Mouse (Mus musculus) activated CD4-positive, CD25-positive, alpha-beta regulatory T cell, adult 4 months (primary cell): ENCODE measurements around the gene Lactbl1. TPM values are rescaled to one million over a fixed set of nuclear protein-coding genes. Genes with fewer than 3 reads are reported as not detected.

Experiments
- ATAC-seq: one replicate; pipeline ENCODE4 v1.8.0; 2017
- polyA plus RNA-seq, 2 experiments: library from polyadenylated mRNA; unstranded; fragments of 100-300 nt; shearing (Covaris generic); gene quantifications; one replicate each; pipeline ENCODE4 v1.2.1; 2017

Lactbl1 gene
- polyA plus RNA-seq, result not detected

DNA sequence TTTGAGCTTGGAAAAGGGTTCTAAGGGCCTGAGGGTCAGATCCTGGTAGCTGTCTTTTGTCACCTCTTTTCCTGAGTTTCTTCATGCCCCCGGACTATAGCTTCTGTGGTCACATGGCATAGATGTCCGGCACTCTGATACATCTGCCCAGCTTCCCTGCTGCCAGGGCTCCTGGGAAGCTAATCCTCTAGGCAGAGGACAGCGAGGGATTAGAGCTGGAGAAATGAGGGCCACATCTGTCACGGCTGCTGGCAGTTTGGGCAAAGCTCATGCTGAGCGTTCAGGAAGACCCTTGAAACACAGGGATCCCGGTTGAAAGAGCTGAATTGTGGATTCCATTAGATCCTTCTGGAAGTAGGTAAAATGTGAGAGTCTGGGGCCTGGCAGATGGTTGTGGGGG is at the start of gene Lactbl1:
Gene Lactbl1 (plus strand): TSS at position 234 of the 400 bp plus-strand sequence.
- no peak for ATAC-seq

DNA sequence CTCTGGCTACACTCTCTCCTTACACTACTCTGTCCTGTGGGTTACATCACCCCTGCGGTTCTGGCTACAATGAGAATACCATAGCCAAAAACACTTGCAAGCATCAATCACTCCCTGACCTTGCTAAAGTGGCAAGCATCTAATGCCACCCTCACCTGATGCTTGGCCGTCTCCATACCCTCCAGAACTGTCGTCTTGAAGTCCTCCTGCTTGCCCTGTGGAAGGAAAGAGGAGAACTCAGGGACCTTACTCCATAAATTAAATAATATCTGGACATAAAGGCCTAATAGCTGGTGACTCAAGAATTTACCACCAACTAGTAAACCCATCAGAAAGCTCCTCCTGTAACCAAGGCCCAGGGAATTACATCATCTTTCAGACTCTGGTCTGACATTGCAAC is 40.5 kb upstream of the Lactbl1 start:
- ATAC-seq, result no peak

DNA sequence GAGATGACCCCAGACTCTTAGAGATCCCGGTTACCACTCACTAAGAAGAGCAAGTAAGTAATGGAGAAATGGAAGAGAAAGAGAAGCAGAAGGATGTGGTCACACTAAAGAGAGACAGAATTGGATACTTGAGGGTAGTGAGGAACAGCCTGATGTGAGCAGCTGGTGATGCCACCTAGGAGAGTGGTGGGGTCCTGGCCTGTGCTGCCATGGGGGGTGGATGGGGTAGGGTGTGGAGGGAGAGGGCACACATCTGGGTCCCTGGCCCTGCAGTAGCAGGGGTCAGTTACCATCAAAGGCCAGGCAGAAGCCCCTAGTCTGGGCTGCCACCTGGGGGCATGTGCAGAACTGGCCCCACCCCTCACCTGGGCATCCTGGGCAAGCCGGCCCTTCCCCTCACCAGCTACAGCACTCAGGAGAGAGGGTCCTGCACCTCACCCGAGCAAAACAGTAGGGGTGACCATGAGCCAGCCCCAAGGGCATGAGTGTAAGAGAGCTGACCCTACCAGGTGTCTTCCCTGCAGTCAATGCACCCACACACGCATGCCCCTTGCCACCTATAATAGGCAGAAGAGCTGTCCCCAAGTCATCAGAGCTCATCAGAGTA is 35.1 kb upstream of the Lactbl1 start:
- no peak for ATAC-seq

DNA sequence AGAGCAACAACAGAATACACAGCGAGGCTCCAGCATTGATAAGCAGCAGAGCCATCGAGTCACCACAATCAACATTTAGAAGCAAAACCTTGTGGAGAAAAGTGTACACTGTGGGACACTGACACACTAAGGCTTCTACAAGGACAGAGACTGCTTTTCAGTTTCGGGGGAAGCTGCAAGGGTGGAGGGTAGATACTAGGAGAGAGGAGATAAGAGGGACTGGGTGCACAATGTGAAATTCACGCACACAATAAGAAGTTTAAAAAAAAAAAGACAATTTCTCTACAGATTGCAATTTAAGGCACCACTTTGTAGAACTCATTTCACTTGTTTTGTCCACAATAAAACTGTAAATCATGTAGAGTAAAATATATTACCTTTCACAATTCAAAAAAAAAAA is 34.4 kb upstream of the Lactbl1 start:
- no peak for ATAC-seq

DNA sequence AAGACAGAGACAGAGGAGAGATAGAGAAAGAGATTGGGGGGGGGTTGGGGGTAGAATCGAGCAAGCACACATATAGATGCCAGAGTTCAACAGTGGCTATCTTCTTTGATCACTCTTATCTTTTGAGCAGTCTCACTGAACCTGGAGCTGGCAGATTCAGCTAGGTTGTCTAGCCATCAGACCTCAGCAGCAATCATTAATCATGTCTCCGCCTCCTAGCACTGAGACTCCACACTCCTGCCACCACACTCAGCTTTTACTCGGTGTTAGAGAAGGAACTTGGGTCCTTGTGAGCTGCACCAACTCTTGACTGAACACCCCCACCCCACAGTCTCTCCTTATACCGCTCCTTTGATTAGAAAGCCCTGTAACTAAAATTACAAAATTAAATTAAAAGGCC is 30.3 kb upstream of the Lactbl1 start:
- ATAC-seq, result no peak

DNA sequence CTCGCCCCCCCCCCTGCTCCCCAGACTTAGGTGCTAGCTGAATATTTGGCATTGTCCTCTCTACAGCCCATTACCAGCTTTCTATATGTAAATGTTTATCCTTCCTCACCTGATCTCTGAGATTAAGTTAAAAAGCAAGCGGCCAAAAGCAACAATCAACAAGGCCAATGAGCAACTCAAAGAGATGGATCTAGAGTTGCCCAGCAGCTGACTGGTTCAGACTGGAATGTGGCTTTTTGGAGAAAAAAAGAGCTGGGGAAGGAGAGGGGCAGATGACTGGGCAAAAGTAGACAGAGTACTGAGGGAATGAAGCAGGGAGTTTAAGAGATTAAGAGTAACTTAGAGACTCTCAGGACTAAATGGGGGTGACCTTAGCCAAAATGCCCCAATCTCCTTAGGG is 28.4 kb upstream of the Lactbl1 start:
- ATAC-seq, result no peak

DNA sequence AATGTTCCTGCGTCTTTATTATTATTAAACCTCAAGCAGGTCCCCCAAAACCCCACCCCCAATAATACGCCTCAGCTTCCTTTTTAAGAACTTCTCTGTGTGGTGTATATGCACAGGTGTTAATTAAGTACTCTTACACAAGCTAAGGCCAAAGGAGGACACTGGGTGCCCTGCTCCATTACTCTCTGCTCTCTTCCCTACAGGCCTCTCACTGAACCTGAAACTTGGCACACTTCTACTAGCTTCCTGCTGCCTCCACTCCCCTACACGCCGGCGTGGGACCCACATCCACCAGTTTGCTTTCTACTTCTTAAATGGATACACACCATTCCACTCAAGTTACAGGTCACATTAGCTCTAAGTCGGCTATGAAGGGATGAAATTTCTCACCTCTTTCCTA is 27.2 kb upstream of the Lactbl1 start:
- no peak for ATAC-seq

DNA sequence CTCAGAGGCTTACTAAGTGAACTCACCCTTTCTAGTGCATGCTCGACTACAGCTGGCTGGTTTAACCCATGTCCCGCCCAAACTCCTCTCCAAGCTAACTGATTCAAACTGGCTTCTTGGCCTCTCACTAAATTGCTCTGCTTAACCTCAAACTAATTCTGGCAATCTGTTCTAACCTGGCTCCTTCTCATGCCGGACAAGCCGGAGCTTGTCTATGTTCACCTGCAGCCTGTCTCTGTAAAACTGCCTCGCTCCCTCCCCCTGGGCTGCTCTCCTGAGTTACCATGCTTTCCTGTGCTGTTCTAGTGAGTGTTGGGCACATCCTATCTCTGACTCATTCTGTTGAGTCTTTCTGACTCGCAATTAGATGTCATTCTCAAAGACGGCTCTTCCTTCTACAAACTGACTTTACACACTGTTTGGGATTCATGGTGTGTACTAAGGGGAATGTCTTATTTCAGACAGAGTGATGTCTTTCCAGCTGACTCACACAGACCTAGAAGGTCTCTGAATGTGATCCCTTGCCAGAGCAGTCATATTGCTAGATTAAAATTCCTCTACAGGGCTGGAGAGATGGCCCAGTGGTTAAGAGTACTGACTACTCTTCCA is 24.0 kb upstream of the Lactbl1 start:
- no peak for ATAC-seq

DNA sequence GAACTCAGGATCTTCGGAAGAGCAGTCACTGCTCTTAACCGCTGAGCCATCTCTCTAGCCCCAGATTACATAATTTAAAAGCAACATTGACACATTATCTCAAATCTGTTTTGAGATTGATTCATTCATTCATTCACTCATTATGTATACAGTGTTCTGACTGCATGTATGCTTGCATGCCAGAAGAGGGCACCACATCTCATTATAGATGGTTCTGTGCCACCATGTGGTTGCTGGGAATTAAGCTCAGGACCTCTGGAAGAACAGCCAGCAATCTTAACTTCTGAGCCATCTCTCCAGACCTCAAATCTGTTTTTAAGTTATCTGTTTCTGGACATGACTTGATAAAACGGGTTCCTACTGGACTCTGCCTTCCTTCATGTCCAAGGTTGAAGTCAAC is 22.6 kb upstream of the Lactbl1 start:
- no peak for ATAC-seq

DNA sequence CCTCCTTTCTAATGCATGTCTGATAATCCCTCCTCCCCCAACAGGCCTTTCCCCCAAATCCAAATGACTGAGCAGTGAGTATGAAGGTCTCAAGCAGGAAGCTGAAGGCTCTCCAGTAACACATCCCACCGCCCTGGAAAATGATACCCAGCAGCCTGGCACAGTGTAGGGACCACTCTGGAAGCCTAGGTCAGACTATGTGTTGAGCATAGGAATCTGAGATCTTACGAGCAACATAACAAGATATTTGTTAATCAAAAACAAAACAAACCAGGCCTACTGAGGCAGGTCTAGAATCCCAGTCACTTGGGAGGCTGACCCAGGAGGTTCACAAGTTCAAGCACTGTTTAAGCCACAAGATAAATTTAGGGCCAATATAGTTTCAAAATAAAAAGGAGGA is 21.9 kb upstream of the Lactbl1 start:
- ATAC-seq, result no peak

DNA sequence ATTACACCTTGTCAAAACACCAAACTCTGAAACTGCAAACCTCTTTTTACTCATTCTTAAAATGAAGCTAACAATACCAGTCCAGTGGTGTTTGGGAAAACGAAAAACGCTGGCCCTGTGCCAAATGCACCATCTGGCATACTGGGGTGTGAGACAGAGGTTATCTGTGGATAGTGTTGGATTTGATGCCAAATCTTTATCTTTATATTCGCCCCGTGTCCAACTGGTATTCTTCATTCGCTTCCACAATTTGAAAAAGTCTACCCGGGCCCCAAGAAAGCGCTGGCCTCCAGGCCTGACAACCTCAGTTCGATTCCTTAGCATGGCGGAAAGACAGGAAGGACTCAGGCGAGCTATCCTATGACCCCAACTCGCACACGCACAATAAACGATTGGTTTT is 20.9 kb upstream of the Lactbl1 start:
- no peak for ATAC-seq

DNA sequence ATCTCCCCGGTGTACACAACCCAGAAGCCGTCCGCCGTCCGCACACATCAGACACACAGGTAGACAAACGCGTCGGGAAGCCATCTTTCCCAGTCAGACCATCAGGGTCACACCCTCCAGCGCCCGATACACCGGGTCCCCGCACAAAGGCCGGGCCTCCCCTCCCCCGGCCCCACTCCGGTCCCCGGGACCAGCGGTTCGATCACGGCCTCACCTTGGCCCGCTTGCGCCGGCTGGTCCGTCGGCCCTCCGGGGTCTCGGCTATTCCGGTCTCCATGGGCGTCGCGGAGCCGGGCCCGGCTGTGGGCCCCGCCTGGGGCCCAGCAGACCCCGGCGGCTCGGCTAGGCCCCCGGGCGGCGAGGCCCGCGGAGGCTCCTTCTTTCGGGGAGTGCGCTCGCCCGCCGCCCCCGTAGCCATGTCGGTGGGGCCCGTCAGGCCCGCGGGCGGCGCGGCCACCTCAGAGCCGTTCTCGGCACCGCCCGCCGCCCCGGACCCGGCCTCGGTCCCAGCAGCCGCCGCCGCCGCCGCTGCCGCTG is 20.3 kb upstream of the Lactbl1 start:
- ATAC-seq, result peak; percentile 40

DNA sequence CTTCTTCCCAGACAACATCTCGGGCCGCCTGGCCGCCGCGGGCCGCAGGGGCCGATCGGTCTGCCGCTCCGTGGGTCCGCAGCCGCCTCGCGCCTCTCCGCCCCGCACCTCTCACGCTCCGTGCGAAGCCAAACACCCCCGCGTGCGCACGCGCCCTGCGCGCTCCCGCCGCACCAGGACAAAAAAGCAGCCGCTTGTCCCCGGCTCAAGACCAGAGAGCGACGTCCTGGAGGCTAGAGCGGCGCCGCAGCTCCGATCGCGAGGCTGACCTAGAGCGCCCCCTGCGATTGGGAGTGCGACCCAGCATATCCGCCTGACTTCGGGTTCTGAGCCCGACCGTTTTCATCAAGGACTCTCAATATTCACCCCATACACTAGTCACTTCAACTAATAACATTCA is 19.9 kb upstream of the Lactbl1 start, which contains the start of gene Kdm1a:
Gene Kdm1a (minus strand): TSS at position 156 of the 400 bp plus-strand sequence.
- peak; percentile 82 for ATAC-seq

DNA sequence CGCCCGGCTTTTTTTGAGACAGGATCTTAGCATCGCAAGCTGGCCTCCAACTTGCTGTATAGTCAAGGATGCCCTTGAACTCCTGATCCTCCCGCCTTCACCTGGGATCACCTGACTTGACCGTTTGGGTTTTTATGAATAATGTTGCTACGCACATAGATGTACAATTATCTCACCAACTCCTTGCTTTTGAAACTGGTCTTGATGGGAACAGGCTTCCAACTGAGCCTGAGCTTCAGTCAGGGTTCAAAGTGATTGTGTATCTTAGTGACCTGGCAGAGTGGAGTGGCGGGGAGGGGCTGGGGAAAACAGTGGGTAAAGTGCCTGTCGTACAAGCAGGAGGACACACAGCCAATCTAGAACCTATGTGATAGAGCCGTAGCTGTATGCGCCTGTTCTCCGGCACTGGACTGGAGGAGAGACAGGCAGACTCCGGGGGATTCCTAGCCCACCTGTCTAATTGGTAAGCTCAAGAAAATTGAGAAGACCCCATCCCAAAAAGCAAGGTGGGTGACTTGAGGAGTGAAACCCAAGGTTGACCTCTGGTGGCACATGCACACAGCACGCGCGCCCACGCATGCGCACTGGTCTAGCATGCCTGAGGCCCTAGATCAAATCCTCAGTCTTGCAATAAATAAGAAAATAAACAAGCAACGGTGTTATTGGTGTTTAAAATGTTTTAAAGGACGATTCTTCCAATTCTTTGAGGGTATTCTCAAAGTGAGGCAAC is 16.5 kb upstream of the Lactbl1 start:
- ATAC-seq, result no peak

DNA sequence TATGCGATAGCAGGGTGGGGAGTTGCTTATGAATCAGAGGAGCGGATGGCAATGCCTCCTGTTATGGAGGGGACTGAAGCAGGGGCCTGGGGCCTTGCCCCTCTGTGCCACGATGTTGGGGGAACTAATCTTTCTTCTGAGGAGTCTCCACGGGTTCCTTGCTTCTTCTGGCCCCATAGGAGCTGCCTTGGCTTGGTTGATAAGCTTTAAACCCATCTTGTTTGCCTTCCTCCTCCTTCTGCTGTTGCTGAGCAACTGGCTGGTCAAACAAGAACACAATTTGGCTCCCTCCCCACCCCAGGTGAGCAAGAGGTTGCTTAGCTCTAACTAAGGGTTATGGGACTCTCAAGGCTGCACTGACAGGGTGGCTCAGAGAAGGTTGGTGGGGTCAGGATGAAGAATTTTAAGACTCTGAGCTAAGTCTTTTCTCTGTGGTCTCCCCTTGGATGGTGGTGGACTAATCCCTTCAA is 12.0 kb upstream of the Lactbl1 start, which contains the start of gene Tex46:
Gene Tex46 (plus strand): TSS at position 51 of the 470 bp plus-strand sequence.
- ATAC-seq, result no peak

DNA sequence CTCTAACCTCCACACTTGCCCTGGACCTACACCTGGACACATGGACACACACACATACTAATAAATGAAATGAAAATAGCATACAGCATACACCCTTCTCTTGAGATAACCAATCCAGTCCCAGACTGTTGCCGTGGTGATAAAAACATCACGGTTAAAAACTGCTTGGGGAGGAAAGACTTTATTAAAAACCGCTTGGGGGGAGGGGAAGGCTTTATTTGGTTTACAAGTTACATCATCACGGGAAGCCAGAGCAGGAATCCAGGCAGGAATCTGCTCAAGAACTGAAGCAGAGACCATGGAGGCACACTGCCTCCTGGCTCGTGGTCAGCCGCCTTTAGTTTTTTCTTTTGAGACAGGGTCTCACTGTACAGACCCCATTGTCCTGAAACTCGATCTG is 8.8 kb upstream of the Lactbl1 start:
- no peak for ATAC-seq

DNA sequence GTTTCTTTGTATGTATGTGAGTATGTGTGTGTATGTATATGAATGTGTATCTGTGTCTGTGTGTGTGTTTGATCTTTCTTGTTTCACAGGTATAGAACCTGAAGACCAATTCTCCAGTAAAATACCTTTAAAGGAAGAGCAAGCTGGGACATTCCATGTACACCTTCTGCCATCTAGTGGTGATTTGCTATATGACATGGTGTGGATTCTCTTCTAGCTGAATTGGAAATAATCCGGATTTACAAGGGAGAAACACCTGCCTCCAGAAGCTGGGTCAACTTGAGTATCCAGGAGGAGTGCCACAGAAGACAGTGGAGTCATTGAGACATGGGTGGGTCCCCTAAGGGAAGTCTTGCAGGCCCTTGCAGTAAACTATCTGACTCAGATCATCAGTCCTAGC is 1.1 kb upstream of the Lactbl1 start:
- no peak for ATAC-seq

DNA sequence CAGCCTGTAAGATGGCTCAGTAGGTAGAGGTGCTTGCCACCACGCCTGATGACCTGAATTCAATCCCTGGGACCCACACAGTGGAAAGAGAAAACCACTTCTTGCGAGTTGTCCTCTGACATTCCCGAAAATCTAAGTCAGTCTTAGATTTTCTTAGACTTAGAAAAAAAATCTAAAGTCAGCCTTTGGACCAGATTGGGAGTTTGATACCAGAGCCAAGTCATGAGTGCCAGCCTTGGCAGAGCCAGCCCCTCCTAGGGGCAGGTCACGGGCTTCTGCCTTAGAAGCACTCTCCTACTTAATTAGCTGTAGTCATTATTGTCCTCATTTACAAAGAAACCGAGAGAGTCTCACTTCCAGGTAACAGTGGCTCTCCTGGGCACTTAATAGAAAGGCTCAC is 465 bp upstream of the Lactbl1 start:
- no peak for ATAC-seq

DNA sequence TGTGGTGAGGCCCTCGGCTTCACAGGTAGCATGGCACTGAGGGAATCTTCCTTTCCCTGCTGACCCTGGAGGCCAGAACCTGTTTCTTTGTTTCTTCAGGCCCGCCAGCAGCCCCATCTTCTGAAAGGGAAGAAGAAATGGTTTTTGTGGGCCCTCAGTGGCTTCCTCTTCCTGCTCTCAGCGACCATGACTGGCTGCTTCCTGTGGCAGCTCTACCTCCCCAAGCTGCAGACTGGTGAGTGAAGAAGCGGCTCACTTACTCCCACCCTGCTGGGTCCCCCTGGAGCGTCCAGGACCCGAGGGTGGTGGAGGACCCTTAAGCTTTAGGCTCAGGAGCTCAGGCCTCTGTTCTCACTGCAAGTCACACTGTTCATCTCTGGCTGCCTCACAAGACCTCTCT is 4.2 kb downstream of the Lactbl1 start:
- no peak for ATAC-seq

DNA sequence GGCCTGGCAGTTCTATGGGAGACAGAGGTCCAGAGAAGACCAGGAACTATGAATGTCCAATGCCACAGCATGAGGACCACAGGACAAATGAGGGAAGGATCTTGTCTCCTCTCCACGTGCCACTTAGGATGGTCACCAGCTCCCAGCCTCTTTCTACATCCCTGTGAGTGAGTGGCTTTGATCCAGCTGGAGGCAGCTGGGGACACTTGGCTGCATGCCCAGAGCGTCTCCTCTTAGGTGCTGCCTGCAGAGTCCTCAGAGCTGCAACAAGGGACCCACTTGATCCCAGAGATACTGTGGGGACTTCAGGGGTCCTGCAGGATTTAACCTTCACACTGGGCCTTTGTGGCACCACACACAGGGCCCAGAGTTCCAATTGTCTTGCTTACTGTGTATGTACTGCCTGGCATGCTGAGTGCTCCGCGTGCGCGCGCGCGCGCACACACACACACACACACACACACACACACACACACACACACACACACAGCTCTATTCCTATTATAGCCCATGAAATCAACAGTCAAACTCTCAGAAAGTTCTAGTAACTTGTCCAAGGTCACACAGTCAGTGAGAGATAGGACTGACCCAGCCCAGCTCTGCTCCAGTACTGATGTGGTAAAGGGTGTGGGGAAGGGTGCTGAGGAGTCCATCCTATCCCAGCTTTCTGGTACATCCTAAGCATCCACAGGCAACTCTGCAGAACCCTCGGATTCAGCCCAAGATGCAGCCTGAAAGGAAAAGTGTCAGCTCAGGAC is 9.0 kb downstream of the Lactbl1 start:
- ATAC-seq, result no peak

DNA sequence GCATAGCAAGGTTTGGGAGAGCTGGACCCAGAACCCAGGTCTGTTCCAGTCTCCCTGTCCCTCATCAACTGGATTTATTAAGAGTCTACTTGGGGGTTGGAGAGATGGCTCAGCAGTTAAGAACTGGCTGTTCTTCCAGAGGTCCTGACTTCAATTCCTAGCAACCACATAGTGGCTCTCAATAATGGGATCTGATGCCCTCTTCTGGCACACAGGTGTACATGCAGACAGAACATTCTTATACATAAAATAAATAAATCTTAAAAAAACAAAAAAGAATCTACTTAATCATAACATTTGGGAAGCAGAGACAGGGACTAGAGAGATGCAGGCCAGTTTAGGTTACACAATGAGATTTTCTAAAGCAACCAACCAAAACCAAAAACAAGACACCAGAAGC is 13.6 kb downstream of the Lactbl1 start:
- ATAC-seq, result no peak

DNA sequence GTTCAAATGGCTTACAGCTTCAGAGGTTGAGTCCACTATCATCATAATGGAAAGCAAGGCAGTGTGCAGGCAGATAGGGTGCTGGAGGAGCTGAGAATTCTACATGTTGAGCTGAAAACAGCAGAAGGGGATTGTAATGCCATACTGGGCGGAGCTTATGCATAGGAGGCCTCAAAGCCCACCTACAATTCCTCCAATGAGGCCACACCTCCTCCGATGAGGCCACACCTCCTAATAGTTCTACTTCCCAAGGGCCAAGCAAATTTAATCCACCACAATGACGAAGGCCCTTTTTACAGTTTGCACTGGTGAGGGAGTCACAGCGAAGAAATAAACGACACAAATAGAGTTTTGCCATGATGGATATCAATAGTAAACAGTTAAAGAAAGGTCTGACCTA is 14.1 kb downstream of the Lactbl1 start:
- no peak for ATAC-seq

DNA sequence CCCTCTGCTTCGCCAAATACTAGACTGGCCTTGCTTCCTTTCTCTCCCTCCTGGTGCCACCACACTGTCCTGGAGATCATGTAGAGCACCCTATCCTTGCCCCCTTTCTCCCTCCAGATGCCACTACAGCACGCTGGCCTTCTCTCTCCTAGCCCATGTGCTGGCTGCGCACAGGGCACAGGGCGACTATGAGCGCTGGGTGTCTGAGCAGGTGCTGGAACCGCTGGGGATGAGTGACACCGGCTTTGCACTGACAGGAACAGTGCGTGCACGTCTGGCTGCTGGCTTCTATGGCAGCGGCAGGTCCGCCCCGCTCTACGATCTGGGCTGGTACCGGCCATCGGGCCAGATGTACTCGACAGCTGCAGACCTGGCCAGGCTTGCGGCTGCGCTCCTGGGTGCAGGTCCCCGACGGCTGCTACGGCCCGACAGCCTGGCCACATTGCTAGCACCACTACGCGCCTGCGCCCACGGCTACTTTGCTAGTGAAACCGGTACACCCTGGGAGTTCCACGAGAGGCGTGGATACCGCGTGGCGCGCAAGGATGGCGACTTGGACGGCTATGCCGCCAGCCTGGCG is 14.7 kb downstream of the Lactbl1 start:
- no peak for ATAC-seq
